Mouse (Mus musculus) forebrain, embryonic 10.5 days (tissue): ENCODE results near the gene Lyrm9. TPM values are rescaled to one million over a fixed set of nuclear protein-coding genes. Genes with fewer than 3 reads are reported as not detected.

Experiments used
- DNase-seq: peaks from one replicate; pipeline ENCODE4 v3.0.0-alpha.2; 2017; ENCODE audit warnings: low spot score; ENCODE audit errors: extremely low spot score
- H3K27ac ChIP-seq: fragments of 300-500 bp; sonication (generic); 2 replicates; pipeline ENCODE4 v1.5.1; 2016; ENCODE audit warnings: mild to moderate bottlenecking
- H3K27me3 ChIP-seq: fragments of 300-500 bp; sonication (generic); 2 replicates; pipeline ENCODE4 v1.6.1; 2016; ENCODE audit warnings: mild to moderate bottlenecking; ENCODE audit not compliant: poor library complexity, severe bottlenecking
- H3K36me3 ChIP-seq: fragments of 300-500 bp; sonication (generic); replicated peaks from 2 replicates; pipeline ENCODE4 v1.6.1; 2016; ENCODE audit warnings: mild to moderate bottlenecking, moderate library complexity
- H3K4me1 ChIP-seq: fragments of 300-500 bp; sonication (generic); 2 replicates; pipeline ENCODE4 v1.6.1; 2016
- H3K4me3 ChIP-seq: fragments of 300-500 bp; sonication (generic); 2 replicates; pipeline ENCODE4 v1.5.1; 2016; ENCODE audit warnings: mild to moderate bottlenecking, moderate library complexity
- H3K9me3 ChIP-seq: fragments of 300-500 bp; sonication (generic); 2 replicates; pipeline ENCODE4 v1.6.1; 2016; ENCODE audit warnings: mild to moderate bottlenecking, moderate library complexity
- WGBS: fragments of 180-500 bp; shearing (Covaris S2); methylation state at CpG from one replicate; pipeline ENCODE4 v1.1.7; 2016; 5-methylcytosine and 5-hydroxymethylcytosine counted together
- polyA plus RNA-seq: library from polyadenylated mRNA; unstranded; fragments of >200 nt; fragmentation: Nextera tagmentation; extraction: Ambion mirVana; gene quantifications from 2 replicates; pipeline ENCODE4 v1.2.1, GENCODE M21; 2016

Gene Lyrm9
- polyA plus RNA-seq, 1 experiment from 2014 or later: 23.4 TPM

DNA sequence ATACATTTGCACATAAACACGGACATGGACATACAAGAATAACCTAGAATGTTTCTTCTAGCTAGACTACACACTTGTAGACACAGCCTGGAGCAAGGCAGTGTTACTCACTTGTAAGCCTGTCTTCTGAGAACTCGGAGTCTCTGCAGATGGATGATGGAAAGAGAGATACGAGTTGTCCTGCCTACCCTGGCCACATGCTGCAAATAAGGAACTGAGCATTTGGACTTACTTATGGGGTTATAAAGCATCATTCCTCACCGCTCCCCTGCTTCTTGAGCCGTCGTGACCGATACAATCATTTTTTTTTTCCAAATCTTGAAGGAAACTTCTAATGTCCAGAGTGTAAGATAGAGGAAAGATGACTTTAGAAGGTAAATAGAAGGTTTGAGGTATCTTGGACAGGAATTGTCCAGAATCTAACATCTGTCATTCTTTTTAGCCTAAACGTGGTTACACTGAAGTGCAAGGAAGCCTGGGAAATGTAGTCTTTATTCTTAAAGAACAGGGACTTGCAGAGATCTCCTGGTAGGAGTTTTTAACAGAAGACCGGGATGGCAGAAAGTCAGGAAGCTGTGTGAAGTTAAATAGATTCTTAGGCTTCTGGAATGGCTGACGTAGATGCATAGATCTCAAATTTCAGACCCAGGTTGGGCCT is 30.2 kb upstream of the Lyrm9 start:
- H3K27ac ChIP-seq: no peak overlapping the region
- H3K27me3 ChIP-seq: peaks cover 7% of the 10 kb centered on the region; the same call in 1 of the 2 replicates
- WGBS: 87% methylated on average over 10 of the region's 10 CpGs
- no peaks in the 10 kb centered on the region for H3K9me3 ChIP-seq
- H3K4me3 ChIP-seq: no peak overlapping the region
- DNase-seq: no peak
- H3K36me3 ChIP-seq: no peaks in the 10 kb centered on the region
- H3K4me1 ChIP-seq: peaks cover 34% of the 10 kb centered on the region

DNA sequence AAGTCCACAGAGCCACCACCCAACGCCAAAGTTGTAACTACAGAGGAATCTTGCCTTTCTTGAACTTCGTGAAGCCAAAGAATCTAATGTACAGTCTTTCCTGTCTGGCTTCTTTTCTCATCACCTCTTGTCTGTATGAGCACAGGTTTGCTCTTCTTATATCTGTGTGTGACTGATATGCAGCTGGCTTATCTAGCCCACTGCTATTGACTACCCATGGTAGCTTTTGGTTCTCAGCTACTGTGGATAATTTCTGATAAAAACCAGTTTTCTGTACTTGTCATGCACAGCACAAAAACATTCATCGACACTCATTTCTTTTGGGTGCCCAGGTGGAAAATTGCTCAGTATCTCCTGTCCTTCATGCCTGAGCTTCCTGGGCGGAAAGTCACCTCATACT is 25.3 kb upstream of the Lyrm9 start:
- Histone ChIP-seq H3K4me1 (peaks cover 21% of the 10 kb centered on the region), H3K9me3 (no peaks in the 10 kb centered on the region), H3K27ac (no peak overlapping the region), H3K4me3 (no peak overlapping the region), H3K36me3 (no peaks in the 10 kb centered on the region), H3K27me3 (peaks cover 28% of the 10 kb centered on the region)
- WGBS: 92% methylated on average over 4 of the region's 4 CpGs
- DNase-seq: no peak

DNA sequence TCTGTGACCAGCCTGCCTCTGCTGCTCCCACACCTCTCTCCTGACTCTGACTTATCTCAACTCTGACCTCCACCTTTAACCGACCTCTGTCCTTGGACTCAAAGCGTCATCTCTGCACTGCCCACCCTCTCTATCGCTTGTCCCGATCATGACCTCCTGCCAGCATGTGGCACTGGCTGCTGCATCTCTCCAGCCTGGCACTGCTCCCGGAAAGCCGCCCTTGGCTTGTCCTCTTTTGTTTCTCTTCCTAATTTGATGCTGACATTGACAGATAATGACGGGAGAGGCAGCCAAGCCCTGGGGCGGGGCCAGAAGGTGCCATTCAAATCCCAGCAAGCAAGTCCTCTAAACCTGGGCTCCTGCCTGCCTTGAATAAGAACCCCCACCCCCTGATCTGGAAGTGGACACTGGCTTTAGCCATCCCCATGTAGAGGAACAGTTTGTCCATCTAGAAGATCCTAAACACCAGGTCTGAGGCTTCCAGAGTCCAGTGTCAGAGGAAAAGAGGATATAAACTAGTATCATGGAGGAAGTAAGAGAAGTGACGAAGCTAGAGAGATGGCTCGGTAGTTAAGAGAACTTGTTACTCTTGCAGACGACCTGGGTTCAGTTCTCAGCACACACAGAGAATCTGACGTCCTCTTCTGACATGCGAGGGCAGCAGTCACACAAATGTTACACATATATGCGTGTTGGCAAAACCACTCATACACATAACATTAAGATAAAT is 22.6 kb upstream of the Lyrm9 start:
- H3K36me3 ChIP-seq: no peaks in the 10 kb centered on the region

DNA sequence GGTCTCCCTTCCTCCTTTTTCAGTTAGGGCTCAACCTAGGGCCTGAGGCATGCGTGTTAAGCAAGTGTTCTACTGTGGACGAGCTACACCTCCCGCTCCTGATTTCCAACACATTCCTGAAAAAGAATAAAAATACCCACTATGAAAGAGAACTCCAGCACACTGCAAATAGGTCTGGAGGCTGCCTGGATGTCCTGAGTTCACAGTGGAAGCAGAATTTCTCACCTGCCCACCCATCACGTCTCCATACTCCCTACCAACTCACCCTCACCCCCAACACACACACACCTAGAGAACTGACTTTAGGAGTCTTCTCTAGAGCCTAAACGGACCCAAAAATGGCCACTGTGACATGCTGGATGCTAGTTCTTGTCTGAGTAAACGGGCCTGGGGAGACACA is 21.8 kb upstream of the Lyrm9 start:
- H3K4me1 ChIP-seq: peaks cover 24% of the 10 kb centered on the region
- WGBS: 84% methylated on average over 6 of the region's 6 CpGs

More for the DNA sequence above, 22.6 kb upstream of the Lyrm9 start:
- no peak for DNase-seq
- 82% methylated on average over 14 of the region's 14 CpGs for WGBS
- H3K27ac ChIP-seq: no peak overlapping the region
- H3K27me3 ChIP-seq: peaks cover 38% of the 10 kb centered on the region
- H3K4me3 ChIP-seq: no peak overlapping the region
- H3K9me3 ChIP-seq: no peaks in the 10 kb centered on the region
- H3K4me1 ChIP-seq: peaks cover 25% of the 10 kb centered on the region

DNA sequence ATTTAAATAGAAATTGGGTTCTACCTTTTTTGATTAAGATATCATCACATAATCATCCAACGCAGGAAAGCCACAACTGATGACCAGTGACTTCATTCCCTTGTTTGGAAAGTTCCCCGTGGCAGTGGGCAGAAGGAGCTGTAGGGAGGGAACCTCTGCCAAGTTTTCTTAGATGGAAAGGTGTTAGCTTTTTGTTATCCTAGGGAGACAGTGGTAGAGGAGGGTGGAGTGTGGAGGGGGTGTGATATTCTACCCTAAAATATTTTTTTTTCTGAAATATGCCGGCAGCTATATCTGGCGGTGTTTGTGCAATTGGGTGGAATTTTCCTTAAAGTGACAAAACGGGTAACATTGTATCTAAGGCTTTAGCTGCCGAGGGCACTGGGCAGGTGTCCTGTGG is 21.2 kb upstream of the Lyrm9 start:
- H3K36me3 ChIP-seq: no peaks in the 10 kb centered on the region
- H3K4me1 ChIP-seq: peaks cover 24% of the 10 kb centered on the region
- DNase-seq: no peak
- H3K4me3 ChIP-seq: no peak overlapping the region
- WGBS: 70% methylated on average over 6 of the region's 6 CpGs
- H3K27ac ChIP-seq: no peak overlapping the region
- H3K9me3 ChIP-seq: no peaks in the 10 kb centered on the region
- H3K27me3 ChIP-seq: peaks cover 42% of the 10 kb centered on the region

More for the DNA sequence above, 21.8 kb upstream of the Lyrm9 start:
- no peak overlapping the region for H3K27ac ChIP-seq
- no peaks in the 10 kb centered on the region for H3K36me3 ChIP-seq
- DNase-seq: no peak
- peaks cover 38% of the 10 kb centered on the region for H3K27me3 ChIP-seq
- no peaks in the 10 kb centered on the region for H3K9me3 ChIP-seq
- H3K4me3 ChIP-seq: no peak overlapping the region

DNA sequence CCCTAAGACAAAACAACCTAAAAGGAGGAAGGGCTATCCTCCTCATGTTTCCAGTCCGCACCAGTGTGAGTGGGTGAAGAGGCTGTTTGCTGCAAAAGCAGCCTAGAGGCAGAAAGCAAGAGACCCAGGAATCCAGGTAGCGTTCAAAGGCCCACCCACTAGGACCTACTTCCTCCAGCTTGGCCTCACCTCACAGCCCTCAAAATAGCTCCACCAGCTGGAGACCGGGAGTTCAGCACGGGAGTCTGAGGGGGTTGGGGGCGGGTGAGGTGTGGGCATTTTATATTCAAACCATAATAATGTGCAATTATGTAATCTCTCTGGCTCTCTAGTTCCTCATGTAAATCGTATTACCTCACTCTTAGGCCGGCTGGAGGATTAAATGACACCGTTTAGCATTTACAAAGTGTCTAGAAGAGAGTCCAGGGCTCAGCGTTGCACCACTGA is 20.7 kb upstream of the Lyrm9 start:
- no peak for DNase-seq
- H3K4me1 ChIP-seq: peaks cover 24% of the 10 kb centered on the region
- no peaks in the 10 kb centered on the region for H3K9me3 ChIP-seq
- H3K27me3 ChIP-seq: peaks cover 46% of the 10 kb centered on the region
- no peak overlapping the region for H3K4me3 ChIP-seq
- 44% methylated on average over 9 of the region's 9 CpGs for WGBS
- no peaks in the 10 kb centered on the region for H3K36me3 ChIP-seq
- no peak overlapping the region for H3K27ac ChIP-seq

DNA sequence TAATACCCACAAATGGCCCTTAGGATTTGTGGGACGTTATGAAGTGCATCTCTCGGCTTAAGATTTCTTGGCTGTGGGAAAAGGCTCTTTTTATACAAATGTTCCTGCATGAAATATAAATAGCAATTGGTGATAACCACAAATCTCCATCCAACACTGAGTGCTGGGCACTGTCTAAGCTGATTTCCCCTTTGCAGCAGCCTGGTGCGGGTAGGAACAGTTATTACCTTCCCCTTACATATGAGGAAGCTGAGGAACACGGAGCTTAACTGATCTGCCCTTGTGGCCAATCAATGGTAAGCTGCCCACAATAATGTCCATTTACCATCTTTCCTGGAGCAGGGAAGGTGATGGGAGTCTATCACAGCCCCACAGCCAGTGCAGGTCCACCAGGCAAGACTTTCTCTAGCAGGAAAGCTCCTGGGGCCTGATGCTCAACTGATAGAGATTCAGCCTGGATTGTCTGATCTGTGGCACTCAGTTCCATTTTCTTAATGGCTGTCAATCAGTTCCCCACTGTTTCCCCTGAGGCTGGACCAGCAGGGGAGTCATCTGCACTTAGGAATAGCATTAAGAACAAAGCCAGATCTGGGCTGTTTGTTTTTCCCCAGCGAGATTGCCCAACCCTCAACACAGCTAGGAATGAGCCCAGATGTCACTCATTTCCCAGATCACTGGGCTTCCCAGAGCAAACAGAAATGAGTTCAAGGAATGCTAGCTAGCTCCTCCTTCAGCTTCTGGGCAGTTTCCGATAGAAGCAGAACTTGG is 18.9 kb upstream of the Lyrm9 start:
- WGBS: 58% methylated on average over 6 of the region's 6 CpGs
- H3K4me1 ChIP-seq: peaks cover 24% of the 10 kb centered on the region
- no peak overlapping the region for H3K27ac ChIP-seq
- DNase-seq: no peak
- H3K9me3 ChIP-seq: no peaks in the 10 kb centered on the region
- peaks cover 62% of the 10 kb centered on the region for H3K27me3 ChIP-seq
- H3K4me3 ChIP-seq: no peak overlapping the region
- H3K36me3 ChIP-seq: no peaks in the 10 kb centered on the region

DNA sequence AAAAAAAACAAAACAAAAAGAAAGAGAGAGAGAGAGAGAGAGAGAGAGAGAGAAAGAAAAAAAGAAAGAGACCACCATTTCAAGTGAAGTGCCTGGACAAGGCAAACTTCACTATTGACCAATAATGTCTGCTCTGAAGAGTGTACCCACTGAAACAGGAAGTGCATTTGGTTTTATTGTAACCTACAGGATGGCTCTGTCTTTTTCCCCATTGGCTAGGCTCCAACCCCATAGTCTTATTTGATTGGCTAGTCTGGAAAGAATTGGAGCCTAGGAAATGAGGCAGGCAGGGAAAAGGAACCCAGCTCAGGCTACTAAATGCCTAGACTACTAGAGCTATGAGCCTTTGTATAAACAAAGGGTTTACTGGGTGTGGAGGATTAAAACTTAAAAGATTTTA is 17.0 kb upstream of the Lyrm9 start:
- H3K27me3 ChIP-seq: peaks cover 51% of the 10 kb centered on the region

DNA sequence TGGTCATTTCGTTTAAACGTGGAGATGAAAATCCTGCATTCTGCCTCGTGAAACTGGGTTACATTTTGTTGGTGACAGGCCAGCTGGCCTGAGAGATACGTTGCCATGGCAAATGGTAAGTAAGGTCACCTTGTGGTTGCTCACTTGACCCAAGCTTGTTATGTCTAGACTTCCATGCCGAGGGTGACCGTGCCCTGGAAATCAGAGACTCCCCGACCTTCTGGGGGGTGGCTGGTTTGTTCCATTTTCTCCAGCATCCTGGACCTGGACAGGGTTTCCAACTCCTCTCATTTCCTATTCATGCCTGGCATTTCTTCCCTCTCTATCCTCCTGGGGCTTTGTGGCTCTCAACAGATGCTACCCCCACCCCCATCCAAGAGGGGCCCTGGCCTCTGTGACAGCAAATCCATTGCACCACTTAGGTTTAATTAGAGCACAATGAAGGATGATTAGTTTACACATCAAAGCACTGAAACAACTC is 11.9 kb upstream of the Lyrm9 start:
- peaks cover 45% of the 10 kb centered on the region for H3K27me3 ChIP-seq
- peak overlapping the region; percentile 51; the same call in 1 of the 2 replicates for H3K27ac ChIP-seq
- H3K4me3 ChIP-seq: no peak overlapping the region
- WGBS: 73% methylated on average over 7 of the region's 7 CpGs
- H3K9me3 ChIP-seq: no peaks in the 10 kb centered on the region
- H3K36me3 ChIP-seq: no peaks in the 10 kb centered on the region
- peaks cover 58% of the 10 kb centered on the region for H3K4me1 ChIP-seq
- no peak for DNase-seq

More for the DNA sequence above, 17.0 kb upstream of the Lyrm9 start:
- Histone ChIP-seq H3K9me3 (no peaks in the 10 kb centered on the region), H3K4me3 (no peak overlapping the region), H3K36me3 (no peaks in the 10 kb centered on the region), H3K27ac (no peak overlapping the region), H3K4me1 (peaks cover 24% of the 10 kb centered on the region)
- no peak for DNase-seq

DNA sequence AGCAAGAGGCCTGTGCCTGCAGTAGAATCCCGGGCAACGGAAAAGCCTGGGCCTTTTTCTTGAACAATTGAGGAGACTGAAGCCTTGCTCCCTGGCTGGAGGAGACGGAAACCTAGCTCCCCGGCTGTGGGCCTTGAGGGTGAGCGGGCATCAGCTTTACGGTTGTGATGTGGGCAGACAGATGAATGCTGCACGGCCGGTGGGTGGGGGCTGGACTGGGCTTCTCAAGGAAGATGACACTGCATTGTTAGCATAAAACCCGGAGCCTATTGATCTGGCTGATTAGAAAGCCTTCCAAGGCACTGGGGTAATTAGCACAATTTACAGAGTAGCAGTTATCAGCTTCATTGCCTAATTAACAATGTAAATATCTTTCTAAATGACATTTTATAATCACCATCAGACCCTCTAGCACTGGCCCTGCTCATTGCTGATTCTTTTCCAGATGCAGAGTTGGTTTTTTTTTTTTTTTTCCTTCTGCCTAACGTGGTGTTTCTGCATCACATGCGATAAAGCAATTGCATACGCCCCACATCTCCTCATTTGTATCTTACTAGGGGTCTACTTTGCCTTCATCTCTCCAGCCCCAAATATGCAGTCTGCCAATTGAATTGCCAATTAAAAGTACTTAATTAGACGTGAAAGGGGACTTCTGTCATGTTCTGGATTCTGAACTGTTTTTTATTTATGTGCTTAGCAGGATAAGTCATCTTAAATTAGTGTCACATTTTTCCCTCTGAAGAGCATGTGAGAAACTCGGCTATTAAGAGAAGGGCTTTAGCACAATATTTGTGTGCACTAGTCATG is 10.2 kb upstream of the Lyrm9 start:
- Histone ChIP-seq H3K27ac (peak overlapping the region; percentile 65), H3K4me3 (no peak overlapping the region; the same call in 1 of the 2 replicates), H3K9me3 (no peaks in the 10 kb centered on the region), H3K4me1 (peaks cover 75% of the 10 kb centered on the region), H3K36me3 (no peaks in the 10 kb centered on the region), H3K27me3 (peaks cover 36% of the 10 kb centered on the region)
- WGBS: 47% methylated on average over 14 of the region's 14 CpGs
- DNase-seq: no peak

DNA sequence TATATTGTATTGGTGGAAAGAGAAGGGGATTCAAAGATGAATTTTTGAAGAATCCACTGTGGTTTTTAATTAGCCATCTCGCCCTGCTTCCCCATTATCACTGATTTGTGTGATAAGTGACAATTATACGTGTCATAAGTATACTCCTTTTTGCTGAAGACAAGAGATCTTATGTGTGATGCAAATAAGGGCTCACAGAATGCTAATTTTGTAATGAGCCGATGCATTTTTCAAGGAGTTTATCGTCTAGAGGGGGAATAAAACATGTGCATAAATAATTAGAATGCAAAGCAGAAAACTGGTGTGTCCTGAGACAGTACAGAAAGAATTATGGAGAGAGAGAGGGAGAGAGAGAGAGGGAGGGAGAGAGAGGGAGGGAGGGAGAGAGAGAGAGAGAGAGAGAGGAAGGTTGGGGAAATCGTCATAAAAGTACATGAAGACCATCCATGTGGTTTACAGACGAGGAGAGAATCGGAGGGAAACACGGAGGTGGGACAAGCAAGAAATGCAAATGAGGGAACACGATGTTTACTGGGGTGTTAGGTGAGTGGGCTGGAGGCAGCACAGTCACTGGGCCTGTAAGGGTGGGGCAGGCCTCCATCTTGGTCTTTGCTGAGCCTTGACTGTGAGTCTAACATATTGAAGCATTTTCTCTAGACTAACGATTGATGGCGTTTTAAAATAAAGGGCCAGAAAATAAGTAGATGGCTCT is 8.9 kb upstream of the Lyrm9 start:
- Histone ChIP-seq H3K27ac (no peak overlapping the region), H3K9me3 (no peaks in the 10 kb centered on the region), H3K4me1 (peaks cover 79% of the 10 kb centered on the region), H3K4me3 (no peak overlapping the region), H3K36me3 (no peaks in the 10 kb centered on the region), H3K27me3 (peaks cover 36% of the 10 kb centered on the region)
- 80% methylated on average over 11 of the region's 11 CpGs for WGBS
- DNase-seq: no peak
